Mouse (Mus musculus) liver, embryonic 14.5 days (tissue): Measurements from ENCODE around the gene Gm10715. TPM values are rescaled to one million over a fixed set of nuclear protein-coding genes. Genes with fewer than 3 reads are reported as not detected.
"Not testable (repeated sequence)": the region's sequence is repeated elsewhere in the genome, so short reads cannot be mapped to it uniquely, and the experiment has no call there.

ENCODE experiments used
- ATAC-seq: fragments of 200-750 bp; cut with Nextera tagmentation; 2 replicates; pipeline ENCODE4 v1.8.0; 2017; ENCODE audit warnings: moderate number of reproducible peaks, mild to moderate bottlenecking, moderate library complexity; ENCODE audit not compliant: insufficient read depth
- DNase-seq, 3 experiments: peaks; one replicate each; pipeline ENCODE4 v3.0.0-alpha.2; 2012 to 2013; ENCODE audit warnings: low read depth in 3 of 3, low spot score in 3 of 3
- H3K27ac ChIP-seq: fragments of 300-500 bp; sonication (generic); 2 replicates; pipeline ENCODE4 v1.5.1; 2014; ENCODE audit warnings: moderate library complexity, mild to moderate bottlenecking, control low read depth, inconsistent platforms
- H3K27me3 ChIP-seq: fragments of 300-500 bp; sonication (generic); 2 replicates; pipeline ENCODE4 v1.6.1; 2014; ENCODE audit warnings: mild to moderate bottlenecking, low read length, moderate library complexity; ENCODE audit not compliant: control insufficient read depth, insufficient read depth
- H3K36me3 ChIP-seq: fragments of 300-500 bp; sonication (generic); replicated peaks from 2 replicates; pipeline ENCODE4 v1.6.1; 2014; ENCODE audit warnings: low read depth; ENCODE audit not compliant: control insufficient read depth, insufficient read depth
- H3K4me1 ChIP-seq, 2 experiments: fragments of 200-500 bp in 1 of 2; fragments of 300-500 bp in 1 of 2; sonication (generic) in 1 of 2; replicated peaks; 2 replicates each; pipeline ENCODE4 v1.6.1; 2012 to 2014; ENCODE audit warnings: antibody characterized with exemption in 1 of 2, inconsistent platforms in 1 of 2, low read length in 1 of 2; ENCODE audit not compliant: control insufficient read depth in 2 of 2, insufficient read depth in 2 of 2
- H3K4me2 ChIP-seq: fragments of 300-500 bp; sonication (generic); 2 replicates; pipeline ENCODE4 v1.6.1; 2014; ENCODE audit warnings: low read depth, mild to moderate bottlenecking, control low read depth, moderate library complexity
- H3K4me3 ChIP-seq, 2 experiments: fragments of 200-500 bp in 1 of 2; fragments of 300-500 bp in 1 of 2; sonication (generic) in 1 of 2; 2 replicates each; pipeline ENCODE4 v1.5.1; 2012 to 2014; ENCODE audit warnings: low read depth in 2 of 2, low read length in 2 of 2, mild to moderate bottlenecking in 2 of 2, control low read depth in 1 of 2, inconsistent platforms in 1 of 2, moderate library complexity in 1 of 2; ENCODE audit not compliant: insufficient read depth in 1 of 2
- H3K9ac ChIP-seq: fragments of 300-500 bp; sonication (generic); replicated peaks from 2 replicates; pipeline ENCODE4 v1.6.1; 2014; ENCODE audit warnings: mild to moderate bottlenecking, control low read depth, moderate library complexity
- H3K9me3 ChIP-seq: fragments of 300-500 bp; sonication (generic); 2 replicates; pipeline ENCODE4 v1.6.1; 2016; ENCODE audit warnings: low read length, mixed read lengths; ENCODE audit not compliant: control insufficient read depth
- WGBS: fragments of 180-500 bp; shearing (Covaris S2); extraction: QIAGEN DNeasy Blood & Tissue Kit; methylation state at CpG from one replicate; pipeline ENCODE4 v1.1.7; 2014; ENCODE audit not compliant: insufficient replicate concordance; 5-methylcytosine and 5-hydroxymethylcytosine counted together
- polyA plus RNA-seq, 2 experiments: library from polyadenylated mRNA; depleted of rRNA in 1 of 2; stranded (reverse) in 1 of 2; unstranded in 1 of 2; fragments of >200 nt; fragmentation: Nextera tagmentation in 1 of 2; extraction: Ambion mirVana in 1 of 2; gene quantifications; 2 replicates each; pipeline versions ENCODE4 v1.2.1 to v1.2.3; 2012 to 2014

Gm10715 gene
- polyA plus RNA-seq, 2 experiments = not detected

DNA sequence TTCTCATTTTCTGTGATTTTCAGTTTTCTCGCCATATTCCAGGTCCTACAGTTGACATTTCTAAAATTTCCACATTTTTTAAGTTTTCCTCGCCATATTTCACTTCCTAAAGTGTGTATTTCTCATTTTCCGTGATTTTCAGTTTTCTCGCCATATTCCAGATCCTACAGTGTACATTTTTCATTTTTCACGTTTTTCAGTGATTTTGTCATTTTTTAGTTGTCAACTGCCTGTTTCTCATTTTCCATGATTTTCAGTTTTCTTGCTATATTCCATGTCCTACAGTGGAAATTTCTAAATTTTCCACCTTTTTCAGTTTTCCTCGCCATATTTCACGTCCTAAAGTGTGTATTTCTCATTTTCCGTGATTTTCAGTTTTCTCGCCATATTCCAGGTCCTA lies 29.4 kb upstream of the Gm10715 start:
- 63% methylated on average over 7 of the region's 9 CpGs for WGBS
- ATAC-seq (0 out of 2 replicates have a peak, but pooled peaks have one; percentile 32), DNase-seq (peak in 2 of 3 experiments; percentile 17 to 28)
- not testable (repeated sequence) for H3K4me3 ChIP-seq, H3K9ac ChIP-seq, H3K27ac ChIP-seq, H3K27me3 ChIP-seq, H3K9me3 ChIP-seq, H3K4me1 ChIP-seq, H3K36me3 ChIP-seq, H3K4me2 ChIP-seq

DNA sequence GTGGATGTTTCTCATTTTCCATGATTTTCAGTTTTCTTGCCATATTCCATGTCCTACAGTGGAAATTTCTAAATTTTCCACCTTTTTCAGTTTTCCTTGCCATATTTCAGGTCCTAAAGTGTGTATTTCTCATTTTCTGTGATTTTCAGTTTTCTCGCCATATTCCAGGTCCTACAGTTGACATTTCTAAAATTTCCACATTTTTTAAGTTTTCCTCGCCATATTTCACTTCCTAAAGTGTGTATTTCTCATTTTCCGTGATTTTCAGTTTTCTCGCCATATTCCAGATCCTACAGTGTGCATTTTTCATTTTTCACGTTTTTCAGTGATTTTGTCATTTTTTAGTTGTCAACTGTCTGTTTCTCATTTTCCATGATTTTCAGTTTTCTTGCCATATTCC lies 27.3 kb upstream of the Gm10715 start:
- H3K9me3 ChIP-seq, H3K27me3 ChIP-seq, ATAC-seq, H3K27ac ChIP-seq, H3K4me2 ChIP-seq, H3K36me3 ChIP-seq, H3K4me1 ChIP-seq, H3K4me3 ChIP-seq, DNase-seq, H3K9ac ChIP-seq: not testable (repeated sequence)
- WGBS = no CpG with 5 or more reads among the region's 5 CpGs

DNA sequence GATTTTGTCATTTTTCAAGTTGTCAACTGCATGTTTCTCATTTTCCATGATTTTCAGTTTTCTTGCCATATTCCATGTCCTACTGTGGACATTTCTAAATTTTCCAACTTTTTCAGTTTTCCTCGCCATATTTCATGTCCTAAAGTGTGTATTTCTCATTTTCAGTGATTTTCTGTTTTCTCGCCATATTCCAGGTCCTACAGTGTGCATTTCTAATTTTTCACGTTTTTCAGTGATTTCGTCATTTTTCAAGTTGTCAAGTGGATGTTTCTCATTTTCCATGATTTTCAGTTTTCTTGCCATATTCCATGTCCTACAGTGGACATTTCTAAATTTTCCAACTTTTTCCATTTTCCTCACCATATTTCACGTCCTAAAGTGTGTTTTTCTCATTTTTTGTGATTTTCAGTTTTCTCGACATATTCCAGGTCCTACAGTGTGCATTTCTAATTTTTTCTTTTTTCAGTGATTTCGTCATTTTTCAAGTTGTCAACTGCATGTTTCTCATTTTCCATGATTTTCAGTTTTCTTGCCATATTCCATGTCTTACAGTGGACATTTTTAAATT lies 24.5 kb upstream of the Gm10715 start:
- DNase-seq, ATAC-seq: not testable (repeated sequence)
- WGBS = 65% methylated on average over 2 of the region's 7 CpGs

DNA sequence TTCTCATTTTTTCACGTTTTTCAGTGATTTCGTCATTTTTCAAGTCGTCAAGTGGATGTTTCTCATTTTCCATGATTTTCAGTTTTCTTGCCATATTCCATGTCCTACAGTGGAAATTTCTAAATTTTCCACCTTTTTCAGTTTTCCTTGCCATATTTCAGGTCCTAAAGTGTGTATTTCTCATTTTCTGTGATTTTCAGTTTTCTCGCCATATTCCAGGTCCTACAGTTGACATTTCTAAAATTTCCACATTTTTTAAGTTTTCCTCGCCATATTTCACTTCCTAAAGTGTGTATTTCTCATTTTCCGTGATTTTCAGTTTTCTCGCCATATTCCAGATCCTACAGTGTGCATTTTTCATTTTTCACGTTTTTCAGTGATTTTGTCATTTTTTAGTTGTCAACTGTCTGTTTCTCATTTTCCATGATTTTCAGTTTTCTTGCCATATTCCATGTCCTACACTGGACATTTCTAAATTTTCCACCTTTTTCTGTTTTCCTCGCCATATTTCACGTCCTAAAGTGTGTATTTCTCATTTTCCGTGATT lies 23.9 kb upstream of the Gm10715 start, which contains the start of gene Gm10721:
Gene Gm10721, plus strand, starts transcription at position 408 of the 547 bp plus-strand sequence.
- ATAC-seq = peak; percentile 39
- WGBS = no CpG with 5 or more reads among the region's 11 CpGs

More for the DNA sequence above, 24.5 kb upstream of the Gm10715 start:
- not testable (repeated sequence) for H3K4me3 ChIP-seq, H3K4me1 ChIP-seq, H3K27ac ChIP-seq, H3K9ac ChIP-seq, H3K36me3 ChIP-seq, H3K4me2 ChIP-seq, H3K27me3 ChIP-seq, H3K9me3 ChIP-seq

DNA sequence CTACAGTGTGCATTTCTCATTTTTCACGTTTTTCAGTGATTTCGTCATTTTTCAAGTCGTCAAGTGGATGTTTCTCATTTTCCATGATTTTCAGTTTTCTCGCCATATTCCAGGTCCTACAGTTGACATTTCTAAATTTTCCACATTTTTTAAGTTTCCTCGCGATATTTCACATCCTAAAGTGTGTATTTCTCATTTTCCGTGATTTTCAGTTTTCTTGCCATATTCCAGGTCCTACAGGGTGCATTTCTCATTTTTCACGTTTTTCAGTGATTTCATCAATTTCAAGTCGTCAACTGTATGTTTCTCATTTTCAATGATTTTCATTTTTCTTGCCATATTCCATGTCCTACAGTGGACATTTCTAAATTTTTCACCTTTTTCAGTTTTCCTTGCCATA lies 21.3 kb upstream of the Gm10715 start, which contains the start of gene Gm10720:
Gene Gm10720, plus strand, starts transcription at position 301 of the 400 bp plus-strand sequence.
- H3K4me3 ChIP-seq, H3K4me1 ChIP-seq, H3K9me3 ChIP-seq, H3K27ac ChIP-seq, ATAC-seq, H3K27me3 ChIP-seq, H3K4me2 ChIP-seq, H3K9ac ChIP-seq, H3K36me3 ChIP-seq, DNase-seq: not testable (repeated sequence)
- 38% methylated on average over 4 of the region's 9 CpGs for WGBS

More for the DNA sequence above, 23.9 kb upstream of the Gm10715 start, which contains the start of gene Gm10721:
- not testable (repeated sequence) for H3K4me3 ChIP-seq, H3K9ac ChIP-seq, H3K4me2 ChIP-seq, H3K27ac ChIP-seq, H3K4me1 ChIP-seq, H3K36me3 ChIP-seq, H3K9me3 ChIP-seq, DNase-seq, H3K27me3 ChIP-seq

DNA sequence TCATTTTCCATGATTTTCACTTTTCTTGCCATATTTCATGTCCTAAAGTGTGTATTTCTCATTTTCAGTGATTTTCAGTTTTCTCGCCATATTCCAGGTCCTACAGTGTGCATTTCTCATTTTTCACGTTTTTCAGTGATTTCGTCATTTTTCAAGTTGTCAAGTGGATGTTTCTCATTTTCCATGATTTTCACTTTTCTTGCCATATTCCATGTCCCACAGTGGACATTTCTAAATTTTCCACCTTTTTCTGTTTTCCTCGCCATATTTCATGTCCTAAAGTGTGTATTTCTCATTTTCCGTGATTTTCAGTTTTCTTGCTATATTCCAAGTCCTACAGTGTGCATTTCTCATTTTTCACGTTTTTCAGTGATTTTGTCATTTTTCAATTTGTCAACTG lies 20.8 kb upstream of the Gm10715 start:
- whole genome bisulfite sequencing = 47% methylated on average over 4 of the region's 6 CpGs
- not testable (repeated sequence) for H3K4me2 ChIP-seq, ATAC-seq, H3K27ac ChIP-seq, DNase-seq, H3K4me3 ChIP-seq, H3K9me3 ChIP-seq, H3K27me3 ChIP-seq, H3K4me1 ChIP-seq, H3K9ac ChIP-seq, H3K36me3 ChIP-seq

DNA sequence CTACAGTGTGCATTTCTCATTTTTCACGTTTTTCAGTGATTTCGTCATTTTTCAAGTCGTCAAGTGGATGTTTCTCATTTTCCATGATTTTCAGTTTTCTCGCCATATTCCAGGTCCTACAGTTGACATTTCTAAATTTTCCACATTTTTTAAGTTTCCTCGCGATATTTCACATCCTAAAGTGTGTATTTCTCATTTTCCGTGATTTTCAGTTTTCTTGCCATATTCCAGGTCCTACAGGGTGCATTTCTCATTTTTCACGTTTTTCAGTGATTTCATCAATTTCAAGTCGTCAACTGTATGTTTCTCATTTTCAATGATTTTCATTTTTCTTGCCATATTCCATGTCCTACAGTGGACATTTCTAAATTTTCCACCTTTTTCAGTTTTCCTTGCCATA lies 19.6 kb upstream of the Gm10715 start, which contains the start of gene Gm10719:
Gene Gm10719, plus strand, starts transcription at position 301 of the 400 bp plus-strand sequence.
- H3K4me2 ChIP-seq, H3K9me3 ChIP-seq, ATAC-seq, H3K27ac ChIP-seq, H3K9ac ChIP-seq, H3K27me3 ChIP-seq, H3K36me3 ChIP-seq, H3K4me3 ChIP-seq, DNase-seq, H3K4me1 ChIP-seq: not testable (repeated sequence)
- no CpG with 5 or more reads among the region's 9 CpGs for WGBS

DNA sequence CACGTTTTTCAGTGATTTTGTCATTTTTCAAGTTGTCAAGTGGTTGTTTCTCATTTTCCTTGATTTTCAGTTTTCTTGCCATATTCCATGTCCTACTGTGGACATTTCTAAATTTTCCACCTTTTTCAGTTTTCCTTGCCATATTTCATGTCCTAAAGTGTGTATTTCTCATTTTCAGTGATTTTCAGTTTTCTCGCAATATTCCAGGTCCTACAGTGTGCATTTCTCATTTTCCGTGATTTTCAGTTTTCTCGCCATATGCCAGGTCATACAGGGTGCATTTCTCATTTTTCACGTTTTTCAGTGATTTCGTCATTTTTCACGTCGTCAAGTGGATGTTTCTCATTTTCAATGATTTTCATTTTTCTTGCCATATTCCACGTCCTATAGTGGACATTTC lies 17.7 kb upstream of the Gm10715 start:
- H3K4me2 ChIP-seq, ATAC-seq, H3K36me3 ChIP-seq, H3K9ac ChIP-seq, H3K9me3 ChIP-seq, H3K27ac ChIP-seq, H3K27me3 ChIP-seq, DNase-seq, H3K4me1 ChIP-seq, H3K4me3 ChIP-seq: not testable (repeated sequence)
- 57% methylated on average over 9 of the region's 9 CpGs for WGBS
